Mouse (Mus musculus) stomach, postnatal 0 days (tissue): Measurements from ENCODE around the gene Tas1r1.

Experiments used
- CTCF ChIP-seq: IDR thresholded peaks from 2 replicates; pipeline ENCODE4 v1.5.1; 2016; ENCODE audit warnings: antibody characterized with exemption, low read depth, mild to moderate bottlenecking, moderate library complexity
- EP300 ChIP-seq: optimal IDR thresholded peaks from 2 replicates; pipeline ENCODE3; 2016; ENCODE audit warnings: antibody characterized with exemption

DNA sequence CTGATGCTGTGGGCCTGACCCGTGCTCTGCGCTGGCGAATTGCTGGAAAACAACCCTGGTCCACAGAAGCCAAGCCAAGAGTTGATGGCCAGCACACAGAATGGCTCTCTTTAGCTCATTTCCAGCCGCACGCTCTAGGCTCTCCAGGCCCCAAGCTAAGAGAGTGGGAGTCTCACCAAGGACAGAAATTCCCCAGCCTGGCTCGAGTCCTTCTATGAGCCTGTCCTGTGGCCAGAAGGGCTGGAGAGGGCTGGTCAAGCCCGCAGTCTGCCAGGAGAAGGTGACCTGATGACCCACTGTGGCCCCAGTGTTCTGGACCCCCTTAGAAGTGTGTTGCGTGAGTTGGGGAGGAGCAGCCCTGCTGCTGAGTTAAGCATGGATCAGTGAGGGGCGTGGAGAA lies 38.8 kb upstream of the Tas1r1 start:
- TF ChIP-seq CTCF (no peak), EP300 (no peak)
